Comparison of ENCODE assay signal across 8 mouse cellular contexts in the genomic region with DNA sequence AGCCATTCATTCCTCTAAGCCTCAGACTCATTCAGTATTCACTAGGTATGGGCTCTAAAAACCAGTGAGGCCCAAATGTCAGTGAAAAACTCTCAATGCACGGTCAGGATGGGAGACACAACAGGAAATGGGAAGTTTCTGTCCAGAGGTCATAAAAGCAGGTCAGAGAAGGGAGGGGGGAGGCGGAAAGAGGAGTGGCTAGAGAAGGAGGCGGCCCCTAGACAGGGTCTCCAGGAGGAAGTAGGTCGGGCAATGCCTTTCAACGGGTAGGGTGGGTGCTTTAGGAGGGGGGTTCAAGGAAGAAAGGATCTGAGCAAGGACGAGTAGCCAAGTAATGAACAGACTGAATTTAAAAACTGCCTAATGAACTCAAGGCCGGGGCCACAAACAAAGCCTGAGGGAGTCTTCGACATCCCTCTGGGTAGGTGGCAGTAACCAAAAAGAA. TPM values are rescaled to one million over a fixed set of nuclear protein-coding genes. Genes with fewer than 3 reads are reported as not detected.
DNase-seq lines count a peak whose midpoint lies in the region; ATAC-seq and TF ChIP-seq lines count a peak whose summit lies in the region.

No protein-coding gene starts in this region.

- no peak for TF ChIP-seq CTCF in bone marrow macrophage, adult 2 months (IDR thresholded peaks at IDR 0.05; ENCODE audit: low read depth, low read length)

- TF ChIP-seq POLR2A in bone marrow macrophage, adult 2 months (IDR thresholded peaks at IDR 0.05; ENCODE audit: borderline replicate concordance, low read depth, low read length): 0 out of 2 replicates have a peak, but pooled peaks have one; percentile 2

- peak; percentile 90 for DNase-seq in ES-CJ7 (ENCODE audit: low read depth, low spot score)
- DNase-seq in lung, postnatal 25 days (ENCODE audit: low spot score): peak; percentile 51
- peak; percentile 82 for DNase-seq in thymus, postnatal 14 days
- DNase-seq in natural killer cell, adult 2 months (ENCODE audit: low spot score in 2 of 2): no peak
- no peak for DNase-seq in right cerebral cortex, postnatal 25 days

- no peaks in the 10 kb centered on the region for H3K27me3 ChIP-seq in heart, embryonic 14.5 days (ENCODE audit: control insufficient read depth, insufficient read depth, low read length)
- no peaks in the 10 kb centered on the region for H3K27me3 ChIP-seq in kidney, embryonic 16.5 days (ENCODE audit: insufficient read depth, low read length)

- peak overlapping the region; percentile 67 for H3K9ac ChIP-seq in heart, embryonic 14.5 days (ENCODE audit: low read length)
- H3K9ac ChIP-seq in kidney, embryonic 16.5 days (replicated peaks; ENCODE audit: low read length): peak overlapping the region; percentile 61

- peak; percentile 66 for ATAC-seq in heart, embryonic 14.5 days (ENCODE audit: insufficient number of reproducible peaks, insufficient read depth, low FRiP score, low read depth)
- ATAC-seq in kidney, embryonic 16.5 days (ENCODE audit: low FRiP score, low TSS enrichment): peak; percentile 80

- H3K27ac ChIP-seq in bone marrow macrophage, adult 2 months (ENCODE audit: insufficient read depth, low read depth, low read length): peak overlapping the region; percentile 90
- H3K27ac ChIP-seq in heart, embryonic 14.5 days (replicated peaks in 1 of 2; ENCODE audit: control insufficient read depth in 1 of 2, insufficient read depth in 1 of 2, low read depth in 2 of 2, low read length in 2 of 2): peak overlapping the region; percentile 83 to 85
- peak overlapping the region; percentile 93 for H3K27ac ChIP-seq in kidney, embryonic 16.5 days (ENCODE audit: low read length)

- H3K4me1 ChIP-seq in bone marrow macrophage, adult 2 months (ENCODE audit: control insufficient read depth, insufficient read depth, low read length): peaks cover 28% of the 10 kb centered on the region
- peaks cover 13 to 15% of the 10 kb centered on the region in 2 experiments; a peak in 3 of 4 replicates for H3K4me1 ChIP-seq in heart, embryonic 14.5 days (ENCODE audit: control insufficient read depth in 2 of 2, insufficient read depth in 2 of 2, low read length in 2 of 2)
- H3K4me1 ChIP-seq in kidney, embryonic 16.5 days (ENCODE audit: insufficient read depth, low read length): peaks cover 18% of the 10 kb centered on the region

- no peaks in the 10 kb centered on the region for H3K9me3 ChIP-seq in heart, embryonic 14.5 days (ENCODE audit: control insufficient read depth, low read length)
- H3K9me3 ChIP-seq in kidney, embryonic 16.5 days (ENCODE audit: low read length): no peaks in the 10 kb centered on the region

- no peaks in the 10 kb centered on the region for H3K36me3 ChIP-seq in heart, embryonic 14.5 days (ENCODE audit: control insufficient read depth, insufficient read depth, low read length)
- H3K36me3 ChIP-seq in kidney, embryonic 16.5 days (ENCODE audit: insufficient read depth, low read length): no peaks in the 10 kb centered on the region

- H3K4me2 ChIP-seq in heart, embryonic 14.5 days (ENCODE audit: low read length): peak overlapping the region; percentile 59
- peak overlapping the region; percentile 52 for H3K4me2 ChIP-seq in kidney, embryonic 16.5 days (replicated peaks; ENCODE audit: low read depth, low read length)

- H3K4me3 ChIP-seq in bone marrow macrophage, adult 2 months (ENCODE audit: insufficient read depth, low read length): peak overlapping the region; percentile 70
- H3K4me3 ChIP-seq in heart, embryonic 14.5 days (ENCODE audit: control insufficient read depth in 1 of 2, insufficient read depth in 1 of 2, low read depth in 1 of 2, low read length in 2 of 2): peak overlapping the region; percentile 24
- H3K4me3 ChIP-seq in kidney, embryonic 16.5 days (ENCODE audit: low read length): peak overlapping the region; percentile 35

- 21% methylated on average over 8 of the region's 8 CpGs for WGBS in heart, embryonic 14.5 days
- 16% methylated on average over 8 of the region's 8 CpGs for WGBS in kidney, embryonic 16.5 days

RNA-seq across cellular contexts. Expression of a gene that starts 17.1 kb away (rescaled TPM):
- not detected in 2 replicates for polyA plus RNA-seq in bone marrow macrophage, adult 2 months (2012; ENCODE audit: insufficient read depth, insufficient read length, missing spikeins)
- polyA plus RNA-seq in heart, embryonic 14.5 days (2014; fragmentation: Nextera tagmentation; extraction: Ambion mirVana): not detected in 2 replicates
- 6.2 and 7.4 TPM in 2 replicates for polyA plus RNA-seq in kidney, embryonic 16.5 days (2015; fragmentation: Nextera tagmentation; extraction: Ambion mirVana)

RNA-seq across cellular contexts. Expression of a gene that starts 19.6 kb away (rescaled TPM):
- 88.6 and 93.9 TPM in 2 replicates for polyA plus RNA-seq in bone marrow macrophage, adult 2 months (2012; ENCODE audit: insufficient read depth, insufficient read length, missing spikeins)
- polyA plus RNA-seq in heart, embryonic 14.5 days (2014; fragmentation: Nextera tagmentation; extraction: Ambion mirVana): 84.7 and 87.8 TPM in 2 replicates
- 107 and 116 TPM in 2 replicates for polyA plus RNA-seq in kidney, embryonic 16.5 days (2015; fragmentation: Nextera tagmentation; extraction: Ambion mirVana)

RNA-seq across cellular contexts. Expression of a gene that starts 40.2 kb away (rescaled TPM):
- 1.5 and 1.7 TPM in 2 replicates for polyA plus RNA-seq in bone marrow macrophage, adult 2 months (2012; ENCODE audit: insufficient read depth, insufficient read length, missing spikeins)
- 0.12 TPM in 1 of 2 replicates, not detected in the other for polyA plus RNA-seq in heart, embryonic 14.5 days (2014; fragmentation: Nextera tagmentation; extraction: Ambion mirVana)
- polyA plus RNA-seq in kidney, embryonic 16.5 days (2015; fragmentation: Nextera tagmentation; extraction: Ambion mirVana): 0.60 and 0.72 TPM in 2 replicates

RNA-seq across cellular contexts. Expression of a gene that starts 45.9 kb away (rescaled TPM):
- polyA plus RNA-seq in bone marrow macrophage, adult 2 months (2012; ENCODE audit: insufficient read depth, insufficient read length, missing spikeins): 586 and 617 TPM in 2 replicates
- polyA plus RNA-seq in heart, embryonic 14.5 days (2014; fragmentation: Nextera tagmentation; extraction: Ambion mirVana): 1,215 and 1,233 TPM in 2 replicates
- 1,922 and 2,030 TPM in 2 replicates for polyA plus RNA-seq in kidney, embryonic 16.5 days (2015; fragmentation: Nextera tagmentation; extraction: Ambion mirVana)

RNA-seq across cellular contexts. Expression of a gene that starts 55.3 kb away (rescaled TPM):
- 73.7 and 83.1 TPM in 2 replicates for polyA plus RNA-seq in bone marrow macrophage, adult 2 months (2012; ENCODE audit: insufficient read depth, insufficient read length, missing spikeins)
- 91.3 and 92.4 TPM in 2 replicates for polyA plus RNA-seq in heart, embryonic 14.5 days (2014; fragmentation: Nextera tagmentation; extraction: Ambion mirVana)
- polyA plus RNA-seq in kidney, embryonic 16.5 days (2015; fragmentation: Nextera tagmentation; extraction: Ambion mirVana): 159 and 170 TPM in 2 replicates

Comparison
In these comparisons a context has a peak if more than half of its experiments do, and no peak if none do; other contexts are left out.
1. DNase-seq: peak in ES-CJ7 (single experiment), lung, postnatal 25 days (single experiment) and thymus, postnatal 14 days (single experiment); none in natural killer cell, adult 2 months (0 of 2) and right cerebral cortex, postnatal 25 days (single experiment).
2. Peak in every context shown above with its lines, with median percentiles within 50 percentile points of each other: H3K27ac ChIP-seq and H3K4me3 ChIP-seq.